8 mouse cellular contexts compared by ENCODE assay signal in genomic region chr4:62207851-62208695, GRCm38 (mm10). TPM values are rescaled to one million over a fixed set of nuclear protein-coding genes. Genes with fewer than 3 reads are reported as not detected.
A peak's percentile ranks its signal among the peaks of the same experiment; 100 is the strongest.
DNase-seq lines count a peak whose midpoint lies in the region; ATAC-seq and TF ChIP-seq lines count a peak whose summit lies in the region.

No protein-coding gene starts in this region.

- no peaks in the 10 kb centered on the region for H3K9me3 ChIP-seq in forebrain, embryonic 12.5 days
- no peaks in the 10 kb centered on the region for H3K9me3 ChIP-seq in heart, embryonic 15.5 days (replicated peaks)
- no peaks in the 10 kb centered on the region for H3K9me3 ChIP-seq in liver, embryonic 11.5 days (ENCODE audit: control insufficient read depth, low read length)
- H3K9me3 ChIP-seq in neural tube, embryonic 12.5 days: no peaks in the 10 kb centered on the region

- H3K9ac ChIP-seq in forebrain, embryonic 12.5 days: peak overlapping the region; percentile 68
- peak overlapping the region; percentile 73 for H3K9ac ChIP-seq in heart, embryonic 15.5 days
- peak overlapping the region; percentile 60 for H3K9ac ChIP-seq in liver, embryonic 11.5 days (ENCODE audit: low read depth, low read length)
- peak overlapping the region; percentile 87 for H3K9ac ChIP-seq in neural tube, embryonic 12.5 days

- DNase-seq in 3T3-L1 (ENCODE audit: low read depth, low spot score): peak; percentile 79
- peak; percentile 82 for DNase-seq in brain, embryonic 18.5 days (ENCODE audit: low read depth, low spot score)
- DNase-seq in kidney, postnatal 14 days: peak; percentile 93
- DNase-seq in liver, embryonic 11.5 days (ENCODE audit: low spot score): peak; percentile 81

- H3K36me3 ChIP-seq in forebrain, embryonic 12.5 days (replicated peaks): peaks cover 26% of the 10 kb centered on the region
- peaks cover 10% of the 10 kb centered on the region for H3K36me3 ChIP-seq in heart, embryonic 15.5 days
- H3K36me3 ChIP-seq in liver, embryonic 11.5 days (ENCODE audit: control insufficient read depth, insufficient read depth, low read length): peaks cover 3% of the 10 kb centered on the region; the same call in 1 of the 2 replicates
- peaks cover 23% of the 10 kb centered on the region for H3K36me3 ChIP-seq in neural tube, embryonic 12.5 days
- no peaks in the 10 kb centered on the region for H3K36me3 ChIP-seq in testis, adult 2 months (ENCODE audit: control insufficient read depth, insufficient read depth, low read length)

- peak overlapping the region; percentile 64 for H3K4me2 ChIP-seq in forebrain, embryonic 12.5 days
- peak overlapping the region; percentile 64 for H3K4me2 ChIP-seq in heart, embryonic 15.5 days
- H3K4me2 ChIP-seq in liver, embryonic 11.5 days: peak overlapping the region; percentile 67
- H3K4me2 ChIP-seq in neural tube, embryonic 12.5 days (replicated peaks): peak overlapping the region; percentile 69

- H3K27ac ChIP-seq in forebrain, embryonic 12.5 days: peak overlapping the region; percentile 81
- peak overlapping the region; percentile 86 for H3K27ac ChIP-seq in heart, embryonic 15.5 days
- H3K27ac ChIP-seq in liver, embryonic 11.5 days (ENCODE audit: low read depth, low read length): peak overlapping the region; percentile 56; the same call in 1 of the 2 replicates
- peak overlapping the region; percentile 84 for H3K27ac ChIP-seq in neural tube, embryonic 12.5 days
- peak overlapping the region; percentile 77 for H3K27ac ChIP-seq in testis, adult 2 months (ENCODE audit: control insufficient read depth, insufficient read depth, low read depth, low read length)

- H3K4me1 ChIP-seq in forebrain, embryonic 12.5 days: peaks cover 15% of the 10 kb centered on the region
- peaks cover 13% of the 10 kb centered on the region for H3K4me1 ChIP-seq in heart, embryonic 15.5 days (replicated peaks)
- no peaks in the 10 kb centered on the region for H3K4me1 ChIP-seq in liver, embryonic 11.5 days (replicated peaks; ENCODE audit: control insufficient read depth, insufficient read depth, low read length)
- H3K4me1 ChIP-seq in neural tube, embryonic 12.5 days: no peaks in the 10 kb centered on the region
- no peaks in the 10 kb centered on the region; the same call in 1 of the 2 replicates for H3K4me1 ChIP-seq in testis, adult 2 months (ENCODE audit: control insufficient read depth, insufficient read depth, low read length)

- no peaks in the 10 kb centered on the region for H3K27me3 ChIP-seq in forebrain, embryonic 12.5 days
- H3K27me3 ChIP-seq in heart, embryonic 15.5 days: no peaks in the 10 kb centered on the region
- H3K27me3 ChIP-seq in liver, embryonic 11.5 days (replicated peaks; ENCODE audit: control insufficient read depth, insufficient read depth, low read length): peaks cover 8% of the 10 kb centered on the region
- H3K27me3 ChIP-seq in neural tube, embryonic 12.5 days (replicated peaks): no peaks in the 10 kb centered on the region
- no peaks in the 10 kb centered on the region; the same call in 1 of the 2 replicates for H3K27me3 ChIP-seq in testis, adult 2 months (ENCODE audit: control insufficient read depth, insufficient read depth, low read length)

- peak; percentile 97 for ATAC-seq in forebrain, embryonic 12.5 days (ENCODE audit: low FRiP score)
- ATAC-seq in heart, embryonic 15.5 days (replicated peaks; ENCODE audit: insufficient number of reproducible peaks, insufficient read depth, low FRiP score, low read depth): peak; percentile 98
- peak; percentile 85 for ATAC-seq in liver, embryonic 11.5 days (replicated peaks; ENCODE audit: low FRiP score)
- peak; percentile 97 for ATAC-seq in neural tube, embryonic 12.5 days (ENCODE audit: low FRiP score, low read depth)

- under 1% methylated on average over 45 of the region's 45 CpGs for WGBS in forebrain, embryonic 12.5 days
- under 1% methylated on average over 45 of the region's 45 CpGs for WGBS in heart, embryonic 15.5 days
- WGBS in liver, embryonic 11.5 days: 2% methylated on average over 45 of the region's 45 CpGs
- under 1% methylated on average over 45 of the region's 45 CpGs for WGBS in neural tube, embryonic 12.5 days

- TF ChIP-seq POLR2A in testis, adult 2 months (IDR thresholded peaks at IDR 0.05; ENCODE audit: control insufficient read depth, low read depth, low read length): peak; percentile 73

- no peak for TF ChIP-seq CTCF in testis, adult 2 months (IDR thresholded peaks at IDR 0.05; ENCODE audit: control insufficient read depth, insufficient read depth, insufficient replicate concordance, low read depth, low read length)

- H3K4me3 ChIP-seq in forebrain, embryonic 12.5 days (replicated peaks): peak overlapping the region; percentile 50
- peak overlapping the region; percentile 80 for H3K4me3 ChIP-seq in heart, embryonic 15.5 days
- H3K4me3 ChIP-seq in liver, embryonic 11.5 days (ENCODE audit: low read depth, low read length): peak overlapping the region; percentile 59
- H3K4me3 ChIP-seq in neural tube, embryonic 12.5 days: peak overlapping the region; percentile 66
- H3K4me3 ChIP-seq in testis, adult 2 months (ENCODE audit: control insufficient read depth, low read depth, low read length): peak overlapping the region; percentile 82

RNA-seq across cellular contexts. Expression of gene Zfp37, which starts 22.8 kb away (rescaled TPM):
- 23.5 and 28.2 TPM in 2 replicates for polyA plus RNA-seq in forebrain, embryonic 12.5 days (2016; fragmentation: Nextera tagmentation; extraction: Ambion mirVana)
- 5.3 and 6.0 TPM in 2 replicates for polyA plus RNA-seq in heart, embryonic 15.5 days (2015; fragmentation: Nextera tagmentation; extraction: Ambion mirVana)
- 3.4 and 4.1 TPM in 2 replicates for polyA plus RNA-seq in liver, embryonic 11.5 days (2014; fragmentation: Nextera tagmentation; extraction: Ambion mirVana)
- 21.7 and 26.3 TPM in 2 replicates for polyA plus RNA-seq in neural tube, embryonic 12.5 days (2016; fragmentation: Nextera tagmentation; extraction: Ambion mirVana)
- polyA plus RNA-seq in testis, adult 2 months (2012; rRNA removed): 43.6 and 59.1 TPM in 2 replicates

RNA-seq across cellular contexts. Expression of gene Slc31a2, which starts 54.3 kb away (rescaled TPM):
- 7.1 and 7.4 TPM in 2 replicates for polyA plus RNA-seq in forebrain, embryonic 12.5 days (2016; fragmentation: Nextera tagmentation; extraction: Ambion mirVana)
- 22.2 and 27.3 TPM in 2 replicates for polyA plus RNA-seq in heart, embryonic 15.5 days (2015; fragmentation: Nextera tagmentation; extraction: Ambion mirVana)
- 8.4 TPM in 2 replicates for polyA plus RNA-seq in liver, embryonic 11.5 days (2014; fragmentation: Nextera tagmentation; extraction: Ambion mirVana)
- polyA plus RNA-seq in neural tube, embryonic 12.5 days (2016; fragmentation: Nextera tagmentation; extraction: Ambion mirVana): 14.5 and 15.5 TPM in 2 replicates
- polyA plus RNA-seq in testis, adult 2 months (2012; rRNA removed): 35.2 and 35.6 TPM in 2 replicates

RNA-seq across cellular contexts. Expression of gene Mup21, which starts 57.4 kb away (rescaled TPM):
- polyA plus RNA-seq in forebrain, embryonic 12.5 days (2016; fragmentation: Nextera tagmentation; extraction: Ambion mirVana): not detected in 2 replicates
- not detected in 2 replicates for polyA plus RNA-seq in heart, embryonic 15.5 days (2015; fragmentation: Nextera tagmentation; extraction: Ambion mirVana)
- polyA plus RNA-seq in liver, embryonic 11.5 days (2014; fragmentation: Nextera tagmentation; extraction: Ambion mirVana): not detected in 2 replicates
- polyA plus RNA-seq in neural tube, embryonic 12.5 days (2016; fragmentation: Nextera tagmentation; extraction: Ambion mirVana): not detected in 2 replicates
- polyA plus RNA-seq in testis, adult 2 months (2012; rRNA removed): not detected in 2 replicates

Comparison
In these comparisons a context has a peak if more than half of its experiments do, and no peak if none do; other contexts are left out.
1. Peak in every context shown above with its lines: DNase-seq, ATAC-seq, H3K4me3 ChIP-seq and H3K27ac ChIP-seq.